Mouse (Mus musculus): ENCODE results near the gene Srebf2. TPM values are rescaled to one million over a fixed set of nuclear protein-coding genes. Genes with fewer than 3 reads are reported as not detected.

Gene Srebf2
- polyA plus RNA-seq, 1 experiment from 2014 or later, result 141 TPM

DNA sequence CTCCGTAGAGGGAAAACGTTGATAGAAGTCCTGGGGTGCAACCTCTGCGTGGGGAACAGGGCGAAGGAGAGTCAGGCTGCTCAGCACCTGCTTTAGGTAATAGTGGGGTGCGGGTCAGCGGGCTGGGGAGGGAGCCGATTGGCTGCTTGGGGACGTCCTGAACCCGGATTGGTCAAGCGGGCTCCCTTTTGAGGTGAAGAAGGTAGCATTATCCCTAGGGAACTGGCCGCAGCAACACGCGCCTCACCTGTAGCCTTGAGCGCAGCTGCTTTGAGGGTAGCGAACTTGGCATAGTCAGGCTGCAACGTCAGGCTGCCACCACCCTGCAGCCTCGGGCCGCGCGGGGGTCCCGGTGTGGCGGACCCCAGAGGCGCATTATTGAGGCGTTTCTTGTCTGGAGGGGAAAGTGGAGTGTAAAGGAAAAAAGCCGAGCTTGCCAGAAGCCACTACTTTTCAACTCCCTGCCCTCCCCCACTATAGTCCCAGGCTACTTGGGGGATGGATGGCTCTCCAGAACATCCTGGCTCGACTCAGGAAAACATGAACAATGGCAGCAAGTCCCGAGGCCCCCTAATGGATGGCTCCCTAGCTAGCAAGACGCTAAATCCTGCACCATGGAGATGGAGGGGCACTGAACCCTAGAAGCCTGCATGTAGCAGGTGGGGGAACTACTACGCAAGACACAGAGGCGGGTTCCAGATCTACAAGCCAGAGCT, 60.7 kb downstream of the Srebf2 start:
- Histone ChIP-seq H3K4me2 (ENCODE audit: low read depth, low read length) (no peak overlapping the region), H3K9me3 (ENCODE audit: control insufficient read depth, low read length) (no peaks in the 10 kb centered on the region), H3K36me3 (ENCODE audit: control insufficient read depth, insufficient read depth, low read length) (peaks cover 23% of the 10 kb centered on the region), H3K9ac (replicated peaks; ENCODE audit: low read depth, low read length) (no peak overlapping the region), H3K27ac (ENCODE audit: low read depth, low read length) (no peak overlapping the region), H3K27me3 (ENCODE audit: control insufficient read depth, insufficient read depth, low read length) (peaks cover 55% of the 10 kb centered on the region), H3K4me1 (ENCODE audit: control insufficient read depth, insufficient read depth, low read length) (peaks cover 28% of the 10 kb centered on the region), H3K4me3 (ENCODE audit: low read depth, low read length) (no peak overlapping the region)
- ATAC-seq (ENCODE audit: low read depth), result no peak
- WGBS, result 15% methylated on average over 30 of the region's 30 CpGs

DNA sequence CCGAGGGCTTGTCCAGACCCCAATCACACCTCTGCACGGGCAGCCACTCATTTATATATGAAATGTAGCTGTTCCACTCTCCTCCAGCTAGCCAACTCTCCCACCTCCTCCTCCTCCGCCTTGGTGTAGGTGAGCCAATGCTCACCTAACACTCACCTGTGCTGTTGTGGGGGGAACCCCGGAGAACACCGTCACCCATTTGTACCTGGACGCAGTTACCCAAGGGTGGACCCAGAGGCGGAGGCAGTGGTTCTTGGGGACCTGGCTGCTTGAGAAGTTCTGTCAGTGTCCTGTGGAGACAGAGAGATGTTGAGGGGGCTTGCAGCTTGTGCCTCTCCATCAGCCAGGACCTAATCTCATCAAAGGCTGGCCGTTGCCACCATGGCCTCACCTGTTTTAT, 61.3 kb downstream of the Srebf2 start:
- no peak overlapping the region for H3K4me2 ChIP-seq (ENCODE audit: low read depth, low read length)
- no peak for ATAC-seq (ENCODE audit: low read depth)
- H3K27ac ChIP-seq (ENCODE audit: low read depth, low read length), result no peak overlapping the region
- no peak overlapping the region for H3K4me3 ChIP-seq (ENCODE audit: low read depth, low read length)
- peaks cover 29% of the 10 kb centered on the region for H3K4me1 ChIP-seq (ENCODE audit: control insufficient read depth, insufficient read depth, low read length)
- H3K27me3 ChIP-seq (ENCODE audit: control insufficient read depth, insufficient read depth, low read length), result peaks cover 61% of the 10 kb centered on the region
- H3K9me3 ChIP-seq (ENCODE audit: control insufficient read depth, low read length), result no peaks in the 10 kb centered on the region
- peaks cover 17% of the 10 kb centered on the region for H3K36me3 ChIP-seq (ENCODE audit: control insufficient read depth, insufficient read depth, low read length)
- WGBS, result 87% methylated on average over 8 of the region's 8 CpGs
- no peak overlapping the region for H3K9ac ChIP-seq (replicated peaks; ENCODE audit: low read depth, low read length)

DNA sequence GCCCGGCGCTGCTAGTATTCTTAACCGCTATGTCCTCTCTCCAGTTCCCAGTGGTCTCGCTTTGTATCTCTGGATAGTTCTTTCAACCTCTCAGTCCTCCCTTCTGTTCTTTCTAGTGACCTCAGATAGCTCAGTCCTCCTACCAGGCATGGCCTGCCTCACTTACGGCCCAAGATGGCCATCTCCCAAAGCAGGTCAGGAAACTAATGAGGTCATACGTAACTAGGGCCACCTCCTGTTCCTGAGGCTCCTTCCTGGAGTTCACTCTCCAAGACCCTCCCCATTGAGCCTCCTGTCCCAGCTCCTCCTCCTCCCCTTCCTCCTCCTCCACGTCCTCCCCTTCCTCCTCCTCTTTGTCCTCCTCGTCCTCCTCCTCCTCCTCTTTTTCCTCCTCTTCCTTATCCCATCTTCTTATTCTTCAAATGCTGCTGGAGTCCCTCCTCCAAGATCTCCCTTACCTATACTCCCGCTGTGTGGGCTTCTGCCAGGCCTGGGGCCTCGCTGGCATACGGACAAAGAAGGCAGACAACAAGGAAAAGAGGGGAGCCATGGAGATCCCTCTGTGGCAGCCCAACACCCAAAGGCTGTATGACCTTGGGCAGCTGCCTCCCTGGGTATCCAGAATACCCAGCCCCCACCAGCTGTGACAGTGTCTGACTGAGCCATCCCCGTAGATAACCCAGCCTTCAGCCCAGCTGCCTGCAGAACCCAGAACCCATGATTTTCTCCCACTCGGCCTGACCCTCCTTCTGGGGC, 62.5 kb downstream of the Srebf2 start:
- H3K4me3 ChIP-seq (ENCODE audit: low read depth, low read length), result no peak overlapping the region
- H3K9ac ChIP-seq (replicated peaks; ENCODE audit: low read depth, low read length), result no peak overlapping the region
- H3K4me2 ChIP-seq (ENCODE audit: low read depth, low read length), result no peak overlapping the region
- H3K27me3 ChIP-seq (ENCODE audit: control insufficient read depth, insufficient read depth, low read length), result peaks cover 68% of the 10 kb centered on the region
- 78% methylated on average over 13 of the region's 13 CpGs for WGBS
- peaks cover 29% of the 10 kb centered on the region for H3K4me1 ChIP-seq (ENCODE audit: control insufficient read depth, insufficient read depth, low read length)
- no peak overlapping the region for H3K27ac ChIP-seq (ENCODE audit: low read depth, low read length)
- H3K9me3 ChIP-seq (ENCODE audit: control insufficient read depth, low read length), result no peaks in the 10 kb centered on the region
- peaks cover 7% of the 10 kb centered on the region for H3K36me3 ChIP-seq (ENCODE audit: control insufficient read depth, insufficient read depth, low read length)
- ATAC-seq (ENCODE audit: low read depth), result no peak

DNA sequence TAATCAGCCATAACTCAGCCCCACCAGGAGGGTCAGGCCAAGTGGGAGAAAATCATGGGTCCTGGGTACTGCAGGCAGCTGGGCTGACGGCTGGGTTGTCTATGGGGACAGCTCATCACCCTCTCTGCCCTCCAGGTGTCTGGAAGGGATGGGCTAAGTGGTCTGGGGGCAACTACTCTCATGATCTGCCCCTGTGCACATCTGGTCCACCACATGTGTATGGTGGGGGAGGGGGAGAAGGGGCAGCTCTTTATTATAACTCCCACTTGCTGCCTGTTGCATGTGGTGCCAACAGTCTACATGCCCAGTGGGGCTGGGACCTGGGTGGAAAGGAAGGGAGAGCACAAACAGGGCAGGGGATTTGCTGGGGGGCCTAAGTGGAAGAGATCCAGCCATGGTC, 63.8 kb downstream of the Srebf2 start:
- WGBS, result 42% methylated on average over 1 of the region's 1 CpGs
- Histone ChIP-seq H3K4me1 (ENCODE audit: control insufficient read depth, insufficient read depth, low read length) (peaks cover 29% of the 10 kb centered on the region), H3K27me3 (ENCODE audit: control insufficient read depth, insufficient read depth, low read length) (peaks cover 74% of the 10 kb centered on the region), H3K9me3 (ENCODE audit: control insufficient read depth, low read length) (no peaks in the 10 kb centered on the region), H3K9ac (replicated peaks; ENCODE audit: low read depth, low read length) (no peak overlapping the region), H3K4me2 (ENCODE audit: low read depth, low read length) (no peak overlapping the region), H3K27ac (ENCODE audit: low read depth, low read length) (no peak overlapping the region), H3K36me3 (ENCODE audit: control insufficient read depth, insufficient read depth, low read length) (peaks cover 2% of the 10 kb centered on the region), H3K4me3 (ENCODE audit: low read depth, low read length) (no peak overlapping the region)
- ATAC-seq (ENCODE audit: low read depth), result no peak

DNA sequence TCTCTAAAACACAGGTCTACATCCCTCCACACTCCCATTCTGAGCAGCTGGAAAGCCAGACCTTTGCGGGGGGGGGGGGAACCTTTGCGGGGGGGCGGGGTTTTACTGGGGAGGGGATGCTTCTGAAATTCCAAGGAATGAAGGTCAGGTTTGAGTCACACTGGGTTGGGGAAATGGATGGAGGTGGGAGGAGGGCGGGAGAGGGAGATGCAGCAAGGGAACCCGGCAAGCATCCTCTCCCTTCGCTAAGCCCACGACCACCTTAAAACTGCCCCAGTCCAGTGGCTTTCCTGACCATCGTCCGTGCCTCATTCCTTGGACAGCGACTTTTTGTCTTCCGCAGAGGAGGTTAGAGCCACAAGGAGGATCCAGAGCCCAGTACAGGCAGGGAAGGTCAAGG, 64.3 kb downstream of the Srebf2 start:
- Histone ChIP-seq H3K27ac (ENCODE audit: low read depth, low read length) (no peak overlapping the region), H3K36me3 (ENCODE audit: control insufficient read depth, insufficient read depth, low read length) (no peaks in the 10 kb centered on the region; the same call in 1 of the 2 replicates), H3K9me3 (ENCODE audit: control insufficient read depth, low read length) (no peaks in the 10 kb centered on the region), H3K4me2 (ENCODE audit: low read depth, low read length) (peak overlapping the region; percentile 56; the same call in 1 of the 2 replicates), H3K4me1 (ENCODE audit: control insufficient read depth, insufficient read depth, low read length) (peaks cover 24% of the 10 kb centered on the region), H3K9ac (replicated peaks; ENCODE audit: low read depth, low read length) (no peak overlapping the region), H3K4me3 (ENCODE audit: low read depth, low read length) (peak overlapping the region; percentile 39; the same call in 1 of the 2 replicates), H3K27me3 (ENCODE audit: control insufficient read depth, insufficient read depth, low read length) (peaks cover 69% of the 10 kb centered on the region)
- WGBS, result 4% methylated on average over 10 of the region's 11 CpGs
- ATAC-seq (ENCODE audit: low read depth), result no peak

DNA sequence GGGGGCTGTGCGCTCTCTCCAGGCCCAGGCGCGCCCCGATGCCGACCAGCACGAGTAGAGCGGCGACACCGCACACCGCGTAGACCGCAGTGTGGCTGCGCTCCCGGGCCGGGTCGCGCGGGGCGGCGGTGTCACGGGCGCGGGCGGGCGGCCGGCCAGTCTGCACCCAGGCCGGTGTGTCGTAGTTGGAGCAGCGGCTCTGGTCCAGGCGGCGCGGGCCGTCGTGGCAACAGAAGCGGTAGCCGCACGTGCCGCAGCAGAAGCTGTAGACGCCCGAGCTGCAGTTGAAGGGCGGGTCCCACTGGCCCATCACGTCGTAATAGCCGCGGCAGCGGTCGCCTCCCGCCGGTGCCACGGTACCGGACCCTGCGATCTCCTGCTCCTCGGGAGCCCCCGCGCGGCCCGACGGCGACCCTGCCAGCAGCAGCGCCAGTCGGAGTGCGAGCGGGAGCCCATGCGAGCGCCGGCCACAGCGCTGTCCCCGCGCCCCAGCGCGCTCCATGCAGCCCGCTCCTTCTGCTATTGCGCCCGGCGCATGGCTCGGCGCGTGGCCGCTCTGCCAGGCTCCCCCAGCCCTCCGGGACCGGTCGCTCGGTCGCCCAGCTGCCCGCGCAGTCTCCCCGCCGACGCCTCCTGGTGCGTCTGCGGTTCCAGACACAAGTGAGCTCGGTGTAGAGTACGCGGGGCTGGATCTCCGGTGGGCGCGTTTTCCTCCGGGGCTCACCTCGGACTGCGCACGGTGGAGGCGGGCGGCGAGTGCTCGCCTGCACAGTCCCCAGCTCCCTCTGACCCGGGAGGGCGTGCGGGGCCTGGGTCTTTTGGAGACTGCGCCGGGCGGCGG, 65.2 kb downstream of the Srebf2 start:
- WGBS, result under 1% methylated on average over 82 of the region's 112 CpGs
- Histone ChIP-seq H3K27me3 (ENCODE audit: control insufficient read depth, insufficient read depth, low read length) (peaks cover 61% of the 10 kb centered on the region), H3K4me1 (ENCODE audit: control insufficient read depth, insufficient read depth, low read length) (peaks cover 20% of the 10 kb centered on the region)

DNA sequence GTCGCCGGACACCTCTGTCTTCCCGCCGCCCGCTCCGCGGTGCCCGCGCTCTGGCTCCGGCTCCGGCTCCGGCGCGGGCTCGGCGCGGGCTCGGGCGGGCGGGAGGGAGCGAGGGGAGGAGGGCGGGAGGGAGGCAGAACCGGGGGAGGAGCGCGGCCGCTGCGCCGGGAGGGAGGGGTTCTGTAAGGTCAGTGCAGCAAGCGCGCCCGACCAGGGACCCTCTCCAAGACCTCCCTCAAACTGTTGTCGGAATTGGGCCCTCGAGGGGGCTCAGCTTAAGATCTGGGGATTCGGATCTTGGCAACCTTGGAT, 65.7 kb downstream of the Srebf2 start, which contains the start of gene Shisa8:
Gene Shisa8, minus strand, starts transcription at position 64 of the 312 bp plus-strand sequence.
- peaks cover 59% of the 10 kb centered on the region for H3K27me3 ChIP-seq (ENCODE audit: control insufficient read depth, insufficient read depth, low read length)
- no peak within 1 kb of the TSS; the same call in 1 of the 2 replicates for H3K27ac ChIP-seq (ENCODE audit: low read depth, low read length)
- H3K9ac ChIP-seq (replicated peaks; ENCODE audit: low read depth, low read length), result peak within 1 kb of the TSS; percentile 42
- no peaks in the 10 kb centered on the region for H3K9me3 ChIP-seq (ENCODE audit: control insufficient read depth, low read length)
- ATAC-seq (ENCODE audit: low read depth), result 0 out of 2 replicates have a peak, but pooled peaks have one; percentile 16
- 0% methylated on average over 11 of the region's 34 CpGs for WGBS
- peaks cover 17% of the 10 kb centered on the region for H3K4me1 ChIP-seq (ENCODE audit: control insufficient read depth, insufficient read depth, low read length)
- no peaks in the 10 kb centered on the region for H3K36me3 ChIP-seq (ENCODE audit: control insufficient read depth, insufficient read depth, low read length)
- H3K4me3 ChIP-seq (ENCODE audit: low read depth, low read length), result peak within 1 kb of the TSS; percentile 39
- peak within 1 kb of the TSS; percentile 56 for H3K4me2 ChIP-seq (ENCODE audit: low read depth, low read length)

More for the DNA sequence above, 65.2 kb downstream of the Srebf2 start:
- Histone ChIP-seq H3K27ac (ENCODE audit: low read depth, low read length) (no peak overlapping the region; the same call in 1 of the 2 replicates), H3K4me2 (ENCODE audit: low read depth, low read length) (peak overlapping the region; percentile 56), H3K4me3 (ENCODE audit: low read depth, low read length) (peak overlapping the region; percentile 39), H3K9me3 (ENCODE audit: control insufficient read depth, low read length) (no peaks in the 10 kb centered on the region), H3K36me3 (ENCODE audit: control insufficient read depth, insufficient read depth, low read length) (no peaks in the 10 kb centered on the region), H3K9ac (replicated peaks; ENCODE audit: low read depth, low read length) (peak overlapping the region; percentile 42)
- ATAC-seq (ENCODE audit: low read depth), result peak; percentile 39; the same call in 1 of the 2 replicates

DNA sequence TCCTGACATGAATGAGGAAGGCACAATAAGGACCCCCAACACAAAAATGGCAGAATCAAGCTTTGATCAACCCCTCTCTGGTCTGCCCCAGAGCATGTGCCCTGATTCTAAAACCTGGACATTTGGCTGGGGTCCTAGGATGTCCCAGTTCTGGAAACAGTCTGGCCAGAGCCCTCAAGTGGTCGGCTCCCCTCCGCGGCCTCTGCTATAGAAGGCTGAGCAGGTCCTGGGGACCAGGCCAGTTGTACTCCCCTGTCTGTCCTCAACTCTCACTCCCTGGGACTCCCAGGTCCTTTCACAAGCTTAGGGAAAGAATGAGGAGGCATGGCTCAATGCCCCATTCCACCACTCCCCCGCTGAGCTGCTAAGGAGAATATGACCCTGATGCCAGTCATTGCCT, 66.2 kb downstream of the Srebf2 start:
- peaks cover 57% of the 10 kb centered on the region for H3K27me3 ChIP-seq (ENCODE audit: control insufficient read depth, insufficient read depth, low read length)
- no peaks in the 10 kb centered on the region for H3K36me3 ChIP-seq (ENCODE audit: control insufficient read depth, insufficient read depth, low read length)
- H3K4me3 ChIP-seq (ENCODE audit: low read depth, low read length), result no peak overlapping the region
- H3K4me2 ChIP-seq (ENCODE audit: low read depth, low read length), result no peak overlapping the region
- no peaks in the 10 kb centered on the region for H3K9me3 ChIP-seq (ENCODE audit: control insufficient read depth, low read length)
- no peak overlapping the region for H3K9ac ChIP-seq (replicated peaks; ENCODE audit: low read depth, low read length)
- no peak overlapping the region for H3K27ac ChIP-seq (ENCODE audit: low read depth, low read length)
- 8% methylated on average over 4 of the region's 4 CpGs for WGBS
- H3K4me1 ChIP-seq (ENCODE audit: control insufficient read depth, insufficient read depth, low read length), result peaks cover 17% of the 10 kb centered on the region
- ATAC-seq (ENCODE audit: low read depth), result no peak

All from neural tube, embryonic 14.5 days (tissue).